Mouse (Mus musculus): ENCODE measurements around the gene Mast4. TPM values are rescaled to one million over a fixed set of nuclear protein-coding genes. Genes with fewer than 3 reads are reported as not detected.
A peak's percentile ranks its signal among the peaks of the same experiment; 100 is the strongest.

The Mast4 gene
- polyA plus RNA-seq, 1 experiment from 2014 or later = 2.8 TPM

GRCm38 (mm10) chr13:103333601-103334391 is 501 bp downstream of the Mast4 start:
- H3K9me3 ChIP-seq (ENCODE audit: low read length) = no peaks in the 10 kb centered on the region
- peak overlapping the region; percentile 34 for H3K9ac ChIP-seq (replicated peaks)
- TF ChIP-seq CTCF (IDR thresholded peaks at IDR 0.05; ENCODE audit: low read depth) = no peak
- no peak for TF ChIP-seq EP300 (IDR thresholded peaks at IDR 0.05; ENCODE audit: low read depth)
- peak; percentile 30 for DNase-seq
- peaks cover 13% of the 10 kb centered on the region for H3K4me1 ChIP-seq (ENCODE audit: insufficient read depth)
- peak; percentile 20 for ATAC-seq
- H3K4me3 ChIP-seq (ENCODE audit: low read depth, low read length) = peak overlapping the region; percentile 59
- WGBS (ENCODE audit: insufficient replicate concordance) = 2% methylated on average over 55 of the region's 74 CpGs
- H3K4me2 ChIP-seq (ENCODE audit: low read depth, low read length) = peak overlapping the region; percentile 88
- H3K36me3 ChIP-seq (replicated peaks; ENCODE audit: insufficient read depth, low read length) = no peaks in the 10 kb centered on the region
- no peak overlapping the region for H3K27ac ChIP-seq (ENCODE audit: low read depth)
- H3K27me3 ChIP-seq (ENCODE audit: insufficient read depth, low read length) = peaks cover 50% of the 10 kb centered on the region

GRCm38 (mm10) chr13:103333153-103333552 is 1.1 kb downstream of the Mast4 start:
- Histone ChIP-seq H3K9ac (replicated peaks) (no peak overlapping the region), H3K9me3 (ENCODE audit: low read length) (no peaks in the 10 kb centered on the region), H3K4me1 (ENCODE audit: insufficient read depth) (peaks cover 13% of the 10 kb centered on the region), H3K4me2 (ENCODE audit: low read depth, low read length) (peak overlapping the region; percentile 88; the same call in 1 of the 2 replicates), H3K27me3 (ENCODE audit: insufficient read depth, low read length) (peaks cover 50% of the 10 kb centered on the region), H3K27ac (ENCODE audit: low read depth) (no peak overlapping the region), H3K36me3 (replicated peaks; ENCODE audit: insufficient read depth, low read length) (no peaks in the 10 kb centered on the region), H3K4me3 (ENCODE audit: low read depth, low read length) (peak overlapping the region; percentile 59; the same call in 1 of the 2 replicates)
- ATAC-seq (no peak), DNase-seq (no peak)
- TF ChIP-seq EP300 (IDR thresholded peaks at IDR 0.05; ENCODE audit: low read depth) = no peak
- no peak for TF ChIP-seq CTCF (IDR thresholded peaks at IDR 0.05; ENCODE audit: low read depth)
- WGBS (ENCODE audit: insufficient replicate concordance) = 2% methylated on average over 17 of the region's 17 CpGs

GRCm38 (mm10) chr13:103332731-103333130 is 1.6 kb downstream of the Mast4 start:
- Histone ChIP-seq H3K9ac (replicated peaks) (no peak overlapping the region), H3K27me3 (ENCODE audit: insufficient read depth, low read length) (peaks cover 50% of the 10 kb centered on the region), H3K27ac (ENCODE audit: low read depth) (no peak overlapping the region), H3K4me2 (ENCODE audit: low read depth, low read length) (no peak overlapping the region), H3K4me1 (ENCODE audit: insufficient read depth) (peaks cover 13% of the 10 kb centered on the region), H3K4me3 (ENCODE audit: low read depth, low read length) (no peak overlapping the region), H3K36me3 (replicated peaks; ENCODE audit: insufficient read depth, low read length) (no peaks in the 10 kb centered on the region), H3K9me3 (ENCODE audit: low read length) (no peaks in the 10 kb centered on the region)
- WGBS (ENCODE audit: insufficient replicate concordance) = 12% methylated on average over 9 of the region's 9 CpGs
- no peak for TF ChIP-seq EP300 (IDR thresholded peaks at IDR 0.05; ENCODE audit: low read depth)
- TF ChIP-seq CTCF (IDR thresholded peaks at IDR 0.05; ENCODE audit: low read depth) = no peak
- ATAC-seq = no peak
- DNase-seq = no peak

DNA sequence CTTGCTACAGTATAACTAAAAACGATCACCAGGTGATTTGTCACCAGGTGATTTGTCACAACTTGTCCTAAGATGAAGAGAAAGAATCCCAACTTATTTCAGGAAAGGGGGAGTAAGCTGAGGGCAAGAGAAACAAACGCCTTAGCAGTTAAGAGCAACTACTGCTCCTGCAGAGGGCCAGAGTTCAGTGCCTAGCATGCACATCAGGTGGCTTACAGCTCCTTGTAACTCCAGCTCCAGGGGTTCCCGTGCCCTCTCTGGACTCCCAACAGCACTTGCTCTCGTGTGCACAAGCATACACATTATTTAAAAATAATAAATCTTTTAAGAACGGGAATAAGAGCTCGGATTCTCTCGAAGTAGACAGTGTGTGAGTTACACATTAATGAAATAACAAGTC is 3.2 kb downstream of the Mast4 start:
- no peak overlapping the region for H3K27ac ChIP-seq (ENCODE audit: low read depth)
- no peaks in the 10 kb centered on the region for H3K36me3 ChIP-seq (replicated peaks; ENCODE audit: insufficient read depth, low read length)
- peaks cover 48% of the 10 kb centered on the region for H3K27me3 ChIP-seq (ENCODE audit: insufficient read depth, low read length)
- H3K9ac ChIP-seq (replicated peaks) = no peak overlapping the region
- H3K4me1 ChIP-seq (ENCODE audit: insufficient read depth) = peaks cover 13% of the 10 kb centered on the region
- no peak for ATAC-seq
- DNase-seq = no peak
- WGBS (ENCODE audit: insufficient replicate concordance) = 49% methylated on average over 7 of the region's 7 CpGs
- H3K4me3 ChIP-seq (ENCODE audit: low read depth, low read length) = no peak overlapping the region
- no peaks in the 10 kb centered on the region for H3K9me3 ChIP-seq (ENCODE audit: low read length)
- TF ChIP-seq EP300 (IDR thresholded peaks at IDR 0.05; ENCODE audit: low read depth) (no peak), CTCF (IDR thresholded peaks at IDR 0.05; ENCODE audit: low read depth) (no peak)
- no peak overlapping the region for H3K4me2 ChIP-seq (ENCODE audit: low read depth, low read length)

DNA sequence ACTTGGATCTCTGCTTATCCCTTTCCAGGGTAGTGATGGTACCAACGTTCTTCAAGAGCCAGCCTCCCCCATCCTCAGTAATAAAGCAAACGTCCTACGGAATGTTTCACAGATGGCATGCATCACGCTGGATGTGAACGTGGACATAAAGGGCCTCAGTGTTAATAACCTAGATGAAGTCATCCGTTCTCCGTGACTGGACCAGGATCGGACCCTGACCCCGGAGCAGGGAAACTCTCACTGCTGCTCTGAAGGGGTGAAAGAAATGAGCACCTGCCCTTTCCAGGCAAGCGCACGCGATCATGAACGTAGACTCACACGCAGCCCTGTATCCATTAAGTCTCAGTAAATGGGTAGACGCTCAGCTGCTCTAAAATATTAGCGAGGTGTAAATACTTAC is 6.0 kb downstream of the Mast4 start:
- ATAC-seq (no peak), DNase-seq (no peak)
- H3K36me3 ChIP-seq (replicated peaks; ENCODE audit: insufficient read depth, low read length) = no peaks in the 10 kb centered on the region
- no peaks in the 10 kb centered on the region for H3K9me3 ChIP-seq (ENCODE audit: low read length)
- H3K4me1 ChIP-seq (ENCODE audit: insufficient read depth) = no peaks in the 10 kb centered on the region
- peaks cover 21% of the 10 kb centered on the region for H3K27me3 ChIP-seq (ENCODE audit: insufficient read depth, low read length)
- no peak for TF ChIP-seq CTCF (IDR thresholded peaks at IDR 0.05; ENCODE audit: low read depth)
- no peak for TF ChIP-seq EP300 (IDR thresholded peaks at IDR 0.05; ENCODE audit: low read depth)
- 81% methylated on average over 16 of the region's 16 CpGs for WGBS (ENCODE audit: insufficient replicate concordance)
- H3K27ac ChIP-seq (ENCODE audit: low read depth) = no peak overlapping the region
- no peak overlapping the region for H3K9ac ChIP-seq (replicated peaks)
- no peak overlapping the region for H3K4me2 ChIP-seq (ENCODE audit: low read depth, low read length)
- H3K4me3 ChIP-seq (ENCODE audit: low read depth, low read length) = no peak overlapping the region

DNA sequence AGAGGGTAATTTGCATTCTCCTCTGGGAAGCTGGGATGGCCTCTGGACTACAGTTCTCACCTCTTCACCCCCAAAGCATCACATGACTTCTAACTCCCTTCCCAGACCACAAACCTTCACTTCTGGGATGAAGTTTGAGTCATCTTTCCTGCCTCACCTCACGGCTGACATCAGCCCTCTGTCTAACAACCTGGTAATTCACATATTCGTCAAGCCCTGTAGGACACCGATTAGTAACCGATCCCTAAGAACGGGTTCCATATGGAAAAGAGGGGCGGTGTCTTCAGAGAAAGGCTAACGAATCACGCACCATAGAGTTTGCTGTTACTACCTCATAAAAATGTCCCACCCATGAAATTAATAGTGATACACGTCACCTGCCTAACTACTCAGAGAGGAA is 6.5 kb downstream of the Mast4 start:
- Histone ChIP-seq H3K27me3 (ENCODE audit: insufficient read depth, low read length) (peaks cover 17% of the 10 kb centered on the region), H3K4me1 (ENCODE audit: insufficient read depth) (no peaks in the 10 kb centered on the region), H3K4me2 (ENCODE audit: low read depth, low read length) (no peak overlapping the region), H3K9ac (replicated peaks) (no peak overlapping the region), H3K4me3 (ENCODE audit: low read depth, low read length) (no peak overlapping the region), H3K9me3 (ENCODE audit: low read length) (no peaks in the 10 kb centered on the region), H3K27ac (ENCODE audit: low read depth) (no peak overlapping the region), H3K36me3 (replicated peaks; ENCODE audit: insufficient read depth, low read length) (no peaks in the 10 kb centered on the region)
- 69% methylated on average over 9 of the region's 9 CpGs for WGBS (ENCODE audit: insufficient replicate concordance)
- TF ChIP-seq EP300 (IDR thresholded peaks at IDR 0.05; ENCODE audit: low read depth) (no peak), CTCF (IDR thresholded peaks at IDR 0.05; ENCODE audit: low read depth) (no peak)
- DNase-seq (no peak), ATAC-seq (no peak)
